Mouse (Mus musculus) stomach, postnatal 0 days (tissue): ENCODE results near the gene Zmym4. TPM values are rescaled to one million over a fixed set of nuclear protein-coding genes. Genes with fewer than 3 reads are reported as not detected.
A peak's percentile ranks its signal among the peaks of the same experiment; 100 is the strongest.
"Not testable (repeated sequence)": the region's sequence is repeated elsewhere in the genome, so short reads cannot be mapped to it uniquely, and the experiment has no call there.

ENCODE experiments used
- ATAC-seq: fragments of 200-750 bp; cut with Nextera tagmentation; 2 replicates; pipeline ENCODE4 v1.8.0; 2017; ENCODE audit not compliant: low FRiP score, low TSS enrichment
- DNase-seq: peaks from one replicate; pipeline ENCODE4 v3.0.0-alpha.2; 2016; ENCODE audit warnings: low spot score
- H3K27ac ChIP-seq: fragments of 300-500 bp; sonication (generic); replicated peaks from 2 replicates; pipeline ENCODE4 v1.5.1; 2014; ENCODE audit warnings: mild to moderate bottlenecking, control low read depth
- H3K27me3 ChIP-seq: fragments of 300-500 bp; sonication (generic); 2 replicates; pipeline ENCODE4 v1.6.1; 2014; ENCODE audit warnings: low read length; ENCODE audit not compliant: control insufficient read depth, insufficient read depth
- H3K36me3 ChIP-seq: fragments of 300-500 bp; sonication (generic); 2 replicates; pipeline ENCODE4 v1.6.1; 2014; ENCODE audit warnings: low read length, mixed read lengths; ENCODE audit not compliant: control insufficient read depth, insufficient read depth
- H3K4me1 ChIP-seq: fragments of 300-500 bp; sonication (generic); replicated peaks from 2 replicates; pipeline ENCODE4 v1.6.1; 2014; ENCODE audit warnings: antibody characterized with exemption; ENCODE audit not compliant: control insufficient read depth, insufficient read depth
- H3K4me2 ChIP-seq: fragments of 300-500 bp; sonication (generic); replicated peaks from 2 replicates; pipeline ENCODE4 v1.6.1; 2014; ENCODE audit warnings: low read depth, mild to moderate bottlenecking, control low read depth, moderate library complexity
- H3K4me3 ChIP-seq: fragments of 300-500 bp; sonication (generic); 2 replicates; pipeline ENCODE4 v1.5.1; 2014; ENCODE audit warnings: low read depth, low read length, control low read depth
- H3K9ac ChIP-seq: fragments of 300-500 bp; sonication (generic); 2 replicates; pipeline ENCODE4 v1.6.1; 2014; ENCODE audit warnings: mild to moderate bottlenecking, low read length, control low read depth, mixed read lengths
- H3K9me3 ChIP-seq: fragments of 300-500 bp; sonication (generic); 2 replicates; pipeline ENCODE4 v1.6.1; 2016; ENCODE audit warnings: low read length; ENCODE audit not compliant: control insufficient read depth
- CTCF ChIP-seq: IDR thresholded peaks from 2 replicates; pipeline ENCODE4 v1.5.1; 2016; ENCODE audit warnings: antibody characterized with exemption, low read depth, mild to moderate bottlenecking, moderate library complexity
- EP300 ChIP-seq: optimal IDR thresholded peaks from 2 replicates; pipeline ENCODE3; 2016; ENCODE audit warnings: antibody characterized with exemption
- WGBS: fragments of 180-500 bp; shearing (Covaris S2); extraction: QIAGEN DNeasy Blood & Tissue Kit; methylation state at CpG from one replicate; pipeline ENCODE4 v1.1.7; 2014; 5-methylcytosine and 5-hydroxymethylcytosine counted together
- polyA plus RNA-seq: library from polyadenylated mRNA; unstranded; fragments of >200 nt; fragmentation: Nextera tagmentation; extraction: Ambion mirVana; gene quantifications from 2 replicates; pipeline ENCODE4 v1.2.1, GENCODE M21; 2015

The Zmym4 gene
- polyA plus RNA-seq, 1 experiment from 2014 or later, result 6.7 TPM

DNA sequence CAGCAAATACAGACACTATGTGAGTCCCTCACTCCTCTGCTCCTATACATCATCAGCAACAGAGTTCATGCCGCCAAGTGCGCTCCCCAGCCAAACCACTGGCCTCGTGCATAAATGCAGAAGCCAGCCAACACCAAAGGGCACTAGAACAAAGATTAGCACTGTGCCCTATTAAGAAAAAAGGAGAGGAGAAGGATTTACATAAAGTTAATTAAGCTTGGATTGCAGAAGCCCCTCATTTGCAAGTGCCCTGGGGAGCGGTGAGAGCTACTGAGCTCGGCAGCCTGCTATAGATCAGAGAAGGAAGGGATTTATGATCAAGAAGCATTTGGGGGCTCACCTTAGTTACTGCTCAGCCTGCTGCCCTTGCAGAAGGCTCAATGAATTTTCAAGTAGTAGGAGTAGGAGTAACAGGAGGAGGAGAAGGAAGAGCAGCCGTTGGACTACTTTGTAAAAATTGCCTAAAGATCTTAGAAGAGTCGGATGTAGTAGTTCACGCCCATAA is 32.7 kb upstream of the Zmym4 start:
- no peaks in the 10 kb centered on the region for H3K27me3 ChIP-seq
- ATAC-seq, result no peak
- H3K4me3 ChIP-seq, result no peak overlapping the region
- H3K9ac ChIP-seq, result no peak overlapping the region
- no peak overlapping the region for H3K27ac ChIP-seq
- H3K9me3 ChIP-seq, result no peaks in the 10 kb centered on the region
- no peaks in the 10 kb centered on the region for H3K4me1 ChIP-seq
- no peak for DNase-seq
- no peak overlapping the region for H3K4me2 ChIP-seq
- 51% methylated on average over 8 of the region's 8 CpGs for WGBS
- H3K36me3 ChIP-seq, result no peaks in the 10 kb centered on the region
- TF ChIP-seq CTCF (no peak), EP300 (no peak)

GRCm38 (mm10) chr4:126999372-126999771 is 31.4 kb upstream of the Zmym4 start:
- not testable (repeated sequence) for H3K4me1 ChIP-seq, DNase-seq, H3K27me3 ChIP-seq, H3K4me2 ChIP-seq, H3K27ac ChIP-seq, ATAC-seq, H3K9ac ChIP-seq, H3K9me3 ChIP-seq, H3K36me3 ChIP-seq, H3K4me3 ChIP-seq
- WGBS, result 94% methylated on average over 15 of the region's 16 CpGs

- Histone ChIP-seq H3K4me3 (no peak overlapping the region), H3K36me3 (no peaks in the 10 kb centered on the region), H3K4me1 (no peaks in the 10 kb centered on the region), H3K4me2 (no peak overlapping the region), H3K9me3 (no peaks in the 10 kb centered on the region), H3K27ac (no peak overlapping the region), H3K9ac (no peak overlapping the region), H3K27me3 (no peaks in the 10 kb centered on the region)
- DNase-seq (no peak), ATAC-seq (no peak)
- TF ChIP-seq EP300, result no peak
- peak; percentile 58 for TF ChIP-seq CTCF
- whole genome bisulfite sequencing, result 63% methylated on average over 5 of the region's 5 CpGs
Measured at GRCm38 (mm10) chr4:126992356-126992755, 24.4 kb upstream of the Zmym4 start.

- Histone ChIP-seq H3K4me1 (no peaks in the 10 kb centered on the region), H3K4me3 (no peak overlapping the region), H3K4me2 (no peak overlapping the region), H3K9me3 (no peaks in the 10 kb centered on the region), H3K9ac (no peak overlapping the region), H3K27me3 (no peaks in the 10 kb centered on the region), H3K36me3 (no peaks in the 10 kb centered on the region), H3K27ac (no peak overlapping the region)
- no peak for TF ChIP-seq EP300
- TF ChIP-seq CTCF, result no peak
- DNase-seq, result no peak
- ATAC-seq, result no peak
Measured at GRCm38 (mm10) chr4:126990553-126990952, 22.6 kb upstream of the Zmym4 start.

GRCm38 (mm10) chr4:126988503-126988902 is 20.6 kb upstream of the Zmym4 start:
- WGBS, result 78% methylated on average over 4 of the region's 4 CpGs
- DNase-seq (no peak), ATAC-seq (no peak)
- H3K27me3 ChIP-seq, result no peaks in the 10 kb centered on the region
- no peak for TF ChIP-seq EP300
- TF ChIP-seq CTCF, result no peak
- H3K4me2 ChIP-seq, result no peak overlapping the region
- no peaks in the 10 kb centered on the region for H3K4me1 ChIP-seq
- no peak overlapping the region for H3K4me3 ChIP-seq
- no peaks in the 10 kb centered on the region for H3K9me3 ChIP-seq
- no peak overlapping the region for H3K9ac ChIP-seq
- no peaks in the 10 kb centered on the region for H3K36me3 ChIP-seq
- no peak overlapping the region for H3K27ac ChIP-seq

DNA sequence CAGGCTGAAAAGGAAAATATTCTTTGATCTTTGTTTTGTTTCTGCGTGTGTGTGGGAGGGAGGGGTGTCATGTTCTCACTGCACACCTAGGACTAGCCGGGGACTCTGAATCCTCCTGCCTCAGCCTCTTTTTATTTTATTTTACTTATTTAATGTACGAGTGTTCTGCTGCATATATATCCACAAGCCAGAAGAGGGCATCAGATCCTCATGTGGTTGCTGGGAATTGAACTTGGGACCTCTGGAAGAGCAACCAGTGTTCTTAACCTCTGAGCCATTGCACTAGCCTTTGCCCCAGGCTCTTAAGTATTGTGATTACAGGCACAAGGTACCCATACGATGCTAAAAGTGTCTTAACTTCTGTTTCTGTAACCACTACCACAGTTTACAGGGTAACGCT is 18.8 kb upstream of the Zmym4 start:
- 80% methylated on average over 5 of the region's 5 CpGs for WGBS
- H3K4me3 ChIP-seq, result no peak overlapping the region
- no peaks in the 10 kb centered on the region for H3K27me3 ChIP-seq
- TF ChIP-seq CTCF, result peak; percentile 24; the same call in 1 of the 2 replicates
- no peak for TF ChIP-seq EP300
- no peaks in the 10 kb centered on the region for H3K4me1 ChIP-seq
- no peaks in the 10 kb centered on the region for H3K36me3 ChIP-seq
- no peaks in the 10 kb centered on the region for H3K9me3 ChIP-seq
- DNase-seq, result no peak
- no peak for ATAC-seq
- H3K27ac ChIP-seq, result no peak overlapping the region
- H3K9ac ChIP-seq, result no peak overlapping the region
- H3K4me2 ChIP-seq, result no peak overlapping the region

DNA sequence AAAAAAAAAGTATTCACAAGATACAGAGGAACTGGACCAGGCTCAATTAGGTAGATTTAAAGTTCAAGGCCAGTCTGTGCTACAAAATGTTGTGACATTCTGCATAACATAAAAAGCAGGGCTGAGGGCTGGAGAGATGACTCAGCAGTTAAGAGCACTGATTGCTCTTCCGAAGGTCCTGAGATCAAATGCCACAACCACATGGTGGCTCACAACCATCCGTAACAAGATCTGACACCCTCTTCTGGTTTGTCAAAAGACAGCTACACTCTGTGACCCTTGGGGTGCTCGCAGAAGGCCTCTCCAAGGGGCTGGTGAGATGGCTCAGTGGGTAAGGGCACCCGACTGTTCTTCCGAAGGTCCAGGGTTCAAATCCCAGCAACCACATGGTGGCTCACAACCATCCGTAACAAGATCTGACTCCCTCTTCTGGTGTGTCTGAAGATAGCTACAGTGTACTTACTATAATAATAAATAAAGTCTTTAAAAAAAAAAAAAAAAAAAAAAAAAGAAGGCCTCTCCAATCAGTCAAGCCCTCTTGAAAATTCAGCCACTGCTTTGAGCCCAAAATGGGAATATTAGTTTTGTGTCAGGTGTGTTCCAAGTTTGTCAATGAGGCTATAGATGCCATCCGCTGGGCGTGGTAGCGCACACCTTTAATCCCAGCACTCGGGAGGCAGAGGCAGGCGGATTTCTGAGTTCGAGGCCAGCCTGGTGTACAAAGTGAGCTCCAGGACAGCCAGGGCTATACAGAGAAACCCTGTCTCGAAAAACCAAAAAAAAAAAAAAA is 16.0 kb upstream of the Zmym4 start:
- H3K4me1 ChIP-seq, H3K27ac ChIP-seq, H3K27me3 ChIP-seq, H3K4me2 ChIP-seq, H3K36me3 ChIP-seq, H3K9me3 ChIP-seq, DNase-seq, H3K4me3 ChIP-seq, H3K9ac ChIP-seq, ATAC-seq: not testable (repeated sequence)
- 78% methylated on average over 11 of the region's 13 CpGs for WGBS
